Mouse (Mus musculus) ES-E14 (cell line): ENCODE data around the gene Sqstm1. TPM values are rescaled to one million over a fixed set of nuclear protein-coding genes. Genes with fewer than 3 reads are reported as not detected.

ENCODE experiments used
- DNase-seq: peaks from one replicate; pipeline ENCODE4 v3.0.0-alpha.2; 2013; ENCODE audit warnings: low read depth, low spot score
- H3K27ac ChIP-seq: 2 replicates; pipeline ENCODE4 v1.5.1; 2012; ENCODE audit warnings: low read depth, mild to moderate bottlenecking, low read length, moderate library complexity, mixed read lengths; ENCODE audit not compliant: poor library complexity, insufficient read depth, severe bottlenecking
- H3K36me3 ChIP-seq: 2 replicates; pipeline ENCODE4 v1.6.1; 2012; ENCODE audit warnings: mild to moderate bottlenecking, low read length, moderate library complexity, mixed read lengths; ENCODE audit not compliant: control insufficient read depth, poor library complexity, insufficient read depth, severe bottlenecking
- H3K4me1 ChIP-seq, 2 experiments: fragments of 150-350 bp in 1 of 2; sonication (generic) in 1 of 2; 2 replicates each; pipeline ENCODE4 v1.6.1; 2012; ENCODE audit warnings: low read length in 2 of 2, mild to moderate bottlenecking in 1 of 2, mixed read lengths in 1 of 2; ENCODE audit not compliant: control insufficient read depth in 2 of 2, insufficient read depth in 2 of 2, poor library complexity in 1 of 2
- H3K4me3 ChIP-seq, 2 experiments: fragments of 150-350 bp in 1 of 2; sonication (generic) in 1 of 2; 2 replicates each; pipeline ENCODE4 v1.5.1; 2012; ENCODE audit warnings: low read length in 2 of 2, low read depth in 1 of 2, mild to moderate bottlenecking in 1 of 2, mixed read lengths in 1 of 2; ENCODE audit not compliant: insufficient read depth in 1 of 2, poor library complexity in 1 of 2, severe bottlenecking in 1 of 2
- H3K9ac ChIP-seq: 2 replicates; pipeline ENCODE4 v1.6.1; 2012; ENCODE audit warnings: low read depth, mild to moderate bottlenecking, low read length, mixed read lengths; ENCODE audit not compliant: poor library complexity, insufficient read depth, severe bottlenecking
- H3K9me3 ChIP-seq: fragments of 150-350 bp; sonication (generic); 2 replicates; pipeline ENCODE4 v1.6.1; 2012; ENCODE audit warnings: low read depth, mild to moderate bottlenecking, low read length; ENCODE audit not compliant: control insufficient read depth, insufficient read depth
- CHD2 ChIP-seq: IDR thresholded peaks from 2 replicates; pipeline ENCODE4 v1.6.1; 2014; ENCODE audit warnings: mild to moderate bottlenecking, low read depth, low read length, inconsistent platforms
- HCFC1 ChIP-seq: IDR thresholded peaks from 2 replicates; pipeline ENCODE4 v1.6.1; 2012; ENCODE audit warnings: low read length, inconsistent platforms, borderline replicate concordance; ENCODE audit not compliant: insufficient read depth
- MAFK ChIP-seq: IDR thresholded peaks from 2 replicates; pipeline ENCODE4 v1.6.1; 2014; ENCODE audit warnings: mild to moderate bottlenecking, low read depth, low read length, inconsistent platforms; ENCODE audit not compliant: insufficient read depth
- ZC3H11A ChIP-seq: IDR thresholded peaks from 2 replicates; pipeline ENCODE4 v1.6.1; 2012; ENCODE audit warnings: low read depth, mild to moderate bottlenecking, inconsistent platforms, low read length, borderline replicate concordance
- ZNF384 ChIP-seq: IDR thresholded peaks from 2 replicates; pipeline ENCODE4 v1.6.1; 2012; ENCODE audit warnings: low read depth, low read length, inconsistent platforms
- in situ Hi-C, 2 experiments: fragments of 600-800 bp; cut with MboI; formaldehyde crosslinking; loops; one replicate each; pipeline ENCODE4 v1.15.1; 2025; ENCODE audit warnings: low sequenced_read_pairs in 2 of 2, inconsistent platforms in 1 of 2; ENCODE audit not compliant: unreplicated experiment in 2 of 2
- total RNA-seq: library from RNA; depleted of rRNA; stranded (reverse); fragments of 300-350 nt; gene quantifications from 2 replicates; pipeline ENCODE4 v1.2.3, GENCODE M21; 2012

The Sqstm1 gene
- total RNA-seq, 1 experiment, result 234 TPM

- DNase-seq, result no peak
- in situ Hi-C loops, result no loop called here
- TF ChIP-seq CHD2, result no peak
- no peak for TF ChIP-seq HCFC1
- no peak for TF ChIP-seq MAFK
- no peak for TF ChIP-seq ZC3H11A
- no peak for TF ChIP-seq ZNF384
- Histone ChIP-seq H3K9ac (no peak overlapping the region), H3K36me3 (no peaks in the 10 kb centered on the region), H3K27ac (no peak overlapping the region), H3K4me3 (no peak overlapping the region), H3K4me1 (peaks cover 0 to 5% of the 10 kb centered on the region in 2 experiments; a peak in 1 of 4 replicates), H3K9me3 (no peaks in the 10 kb centered on the region)
Observed at GRCm38 (mm10) chr11:50188682-50189081, 21.9 kb downstream of the Sqstm1 start.

GRCm38 (mm10) chr11:50184788-50185187 is 25.8 kb downstream of the Sqstm1 start:
- no peaks in the 10 kb centered on the region for H3K36me3 ChIP-seq
- no peak for TF ChIP-seq HCFC1
- no peak for TF ChIP-seq ZC3H11A
- no peak for TF ChIP-seq MAFK
- TF ChIP-seq CHD2, result no peak
- no peak for TF ChIP-seq ZNF384
- in situ Hi-C loops, result no loop called here
- peaks cover 0 to 5% of the 10 kb centered on the region in 2 experiments; a peak in 1 of 4 replicates for H3K4me1 ChIP-seq
- no peak overlapping the region for H3K4me3 ChIP-seq
- no peaks in the 10 kb centered on the region for H3K9me3 ChIP-seq
- H3K27ac ChIP-seq, result no peak overlapping the region
- DNase-seq, result no peak
- no peak overlapping the region for H3K9ac ChIP-seq

DNA sequence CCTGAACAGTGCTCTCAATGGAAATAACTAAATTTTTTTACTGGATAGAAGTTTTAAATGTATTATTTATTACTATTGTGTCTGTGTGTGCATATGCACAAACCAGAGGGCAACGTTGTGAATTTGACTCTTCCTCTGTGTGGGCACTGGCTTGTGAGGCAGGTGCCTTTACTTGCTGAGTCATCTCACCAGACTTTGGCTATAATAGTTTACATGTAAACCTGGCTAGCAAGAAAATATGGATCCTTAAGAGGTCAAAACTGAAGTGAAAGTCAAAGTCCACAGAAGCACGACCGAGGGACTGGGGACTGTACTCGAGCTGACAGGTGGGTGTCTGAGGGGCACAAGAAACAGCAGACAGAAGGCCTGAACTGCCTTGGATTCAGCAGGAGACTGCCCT is 27.9 kb downstream of the Sqstm1 start:
- Histone ChIP-seq H3K36me3 (peaks cover 5% of the 10 kb centered on the region), H3K9ac (no peak overlapping the region), H3K4me3 (no peak overlapping the region), H3K9me3 (no peaks in the 10 kb centered on the region), H3K4me1 (no peaks in the 10 kb centered on the region; a peak in 1 of 4 replicates), H3K27ac (no peak overlapping the region)
- TF ChIP-seq ZNF384 (no peak), ZC3H11A (no peak), CHD2 (no peak), HCFC1 (no peak), MAFK (no peak)
- in situ Hi-C loops, result no loop called here
- DNase-seq, result no peak

GRCm38 (mm10) chr11:50180478-50181231 is 30.0 kb downstream of the Sqstm1 start:
- peaks cover 12% of the 10 kb centered on the region for H3K36me3 ChIP-seq
- no peak overlapping the region for H3K4me3 ChIP-seq
- H3K27ac ChIP-seq, result no peak overlapping the region
- no peak overlapping the region for H3K9ac ChIP-seq
- H3K4me1 ChIP-seq, result no peaks in the 10 kb centered on the region; a peak in 1 of 4 replicates
- no peak for TF ChIP-seq ZC3H11A
- TF ChIP-seq MAFK, result no peak
- no peak for TF ChIP-seq HCFC1
- no peak for TF ChIP-seq ZNF384
- TF ChIP-seq CHD2, result no peak
- DNase-seq, result no peak
- in situ Hi-C loops, result no loop called here
- no peaks in the 10 kb centered on the region for H3K9me3 ChIP-seq
